Mouse (Mus musculus) spleen, adult 12 weeks (tissue): Measurements from ENCODE around the gene Dop1b.

Experiments
- DNase-seq: peaks from one replicate; pipeline ENCODE4 v3.0.0; 2022; ENCODE audit warnings: low spot score

Gene Dop1b

DNA sequence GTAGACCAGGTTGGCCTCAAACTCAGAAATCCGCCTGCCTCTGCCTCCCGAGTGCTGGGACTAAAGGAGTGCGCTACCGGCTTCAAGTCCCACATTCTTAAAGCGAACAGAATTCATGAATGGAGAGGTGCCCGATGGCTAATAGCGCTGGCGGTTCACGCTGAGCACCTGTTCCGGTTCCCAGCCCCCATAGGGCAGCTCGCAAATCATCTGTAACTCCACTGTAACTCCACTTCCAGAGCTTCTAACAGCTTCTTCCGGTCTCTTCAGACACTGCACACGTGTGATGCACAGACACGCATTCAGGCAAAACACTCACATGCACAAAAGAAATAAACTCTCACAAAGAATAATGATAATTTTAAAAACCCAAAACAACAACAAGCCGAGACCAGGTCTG lies 117.8 kb downstream of the Dop1b start:
- DNase-seq = no peak

DNA sequence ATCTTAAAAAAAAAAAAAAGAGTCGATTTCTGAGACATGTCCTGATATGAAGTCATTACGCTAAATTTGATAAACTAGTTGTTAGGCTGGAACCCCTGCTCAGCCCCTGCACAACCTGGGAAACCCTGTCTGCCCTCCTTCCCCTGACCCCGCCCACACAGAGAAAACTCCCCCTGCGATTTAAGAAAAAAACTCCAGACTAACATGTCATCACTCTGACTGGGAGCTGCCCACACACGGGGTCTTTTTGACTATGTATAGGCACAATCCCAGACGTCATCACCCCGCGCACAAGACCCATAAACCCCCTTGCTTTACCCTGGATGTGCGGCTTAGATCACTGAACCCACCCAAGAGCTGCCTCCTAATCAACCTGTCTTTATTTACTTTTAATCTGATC lies 118.4 kb downstream of the Dop1b start:
- no peak for DNase-seq

- no peak for DNase-seq
Measured at GRCm38 (mm10) chr16:93830916-93831315, 119.2 kb downstream of the Dop1b start.

DNA sequence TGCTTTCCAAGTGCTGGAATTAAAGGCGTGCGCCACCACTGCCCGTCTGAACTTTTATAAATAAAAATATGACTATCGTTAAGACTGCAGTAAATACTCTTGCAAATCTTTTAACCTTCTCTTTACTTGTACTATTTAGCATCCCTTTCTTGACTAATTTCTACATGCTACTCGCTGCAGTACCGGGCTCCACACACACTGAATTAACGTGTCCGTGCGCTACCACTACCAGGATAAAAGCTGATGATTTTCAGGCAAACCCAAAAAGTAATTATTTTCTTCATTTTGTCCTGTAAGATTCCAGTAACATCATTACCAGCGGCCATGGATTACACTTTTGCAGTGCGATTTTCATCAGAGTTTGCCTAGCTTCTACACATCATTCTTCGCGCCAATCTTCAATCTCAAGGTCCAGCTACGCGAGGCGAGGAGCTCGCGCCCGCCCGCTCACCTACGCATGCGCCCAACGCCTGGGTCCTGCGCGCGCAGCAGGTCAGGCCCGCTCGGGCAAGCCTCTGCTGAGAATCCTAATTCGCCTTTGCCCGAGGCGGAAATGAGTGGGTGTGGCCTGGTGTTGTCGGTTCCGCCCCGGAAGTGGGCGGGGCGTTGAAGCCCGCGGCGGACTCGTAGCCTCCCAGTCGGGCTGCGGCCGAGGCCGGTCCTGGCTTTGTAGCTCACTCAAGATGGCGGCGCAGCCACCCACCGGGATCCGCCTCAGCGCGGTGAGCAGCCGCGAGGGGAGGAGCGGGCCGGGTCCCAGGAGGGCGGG lies 120.1 kb downstream of the Dop1b start, which contains the start of gene Morc3:
Morc3 (plus strand) TSS at position 495 of the 769 bp plus-strand sequence.
- DNase-seq = peak; percentile 100

DNA sequence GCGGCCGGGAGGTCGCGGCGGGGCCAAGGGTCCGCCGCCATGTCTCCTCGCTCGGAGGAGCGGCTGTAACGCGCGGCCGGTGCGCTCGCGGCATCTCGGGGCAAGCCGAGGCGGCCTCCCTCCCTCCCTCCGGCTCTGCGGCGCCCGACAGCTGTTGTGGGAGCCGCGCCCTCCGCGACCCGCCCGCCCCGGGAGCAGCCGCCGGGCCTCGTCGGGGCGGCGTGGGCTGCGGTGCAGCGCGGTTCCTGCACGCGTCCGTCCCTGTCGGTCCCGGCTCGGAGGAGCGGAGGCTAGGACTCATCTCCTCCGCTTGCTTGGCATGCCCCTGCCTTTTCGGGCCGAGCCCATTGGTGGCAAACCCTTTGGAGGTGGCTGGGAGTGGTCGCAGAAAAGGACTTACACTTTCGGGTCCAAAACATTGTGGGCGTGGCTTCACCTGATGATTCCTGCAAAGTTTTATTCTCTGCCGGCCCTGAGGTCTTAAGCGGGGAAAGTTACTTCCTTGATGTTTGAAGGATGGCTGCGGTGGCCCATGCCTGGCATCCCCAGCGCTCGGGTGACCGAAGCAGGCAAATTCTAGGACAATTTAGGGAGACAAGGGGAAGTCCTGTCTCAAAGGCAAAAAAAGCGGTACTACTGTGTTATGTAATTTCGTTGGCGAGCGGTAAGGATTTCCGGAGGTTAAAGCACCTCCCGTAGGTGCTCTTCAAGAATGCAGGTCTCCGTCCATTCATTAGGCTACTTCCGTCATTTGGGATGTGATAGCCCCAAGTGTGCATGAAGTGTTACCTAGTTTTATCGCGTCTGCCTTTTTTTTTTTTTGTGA lies 121.0 kb downstream of the Dop1b start:
- peak; percentile 56 for DNase-seq

- DNase-seq = no peak
Measured at GRCm38 (mm10) chr16:93833551-93833950, 121.8 kb downstream of the Dop1b start.

DNA sequence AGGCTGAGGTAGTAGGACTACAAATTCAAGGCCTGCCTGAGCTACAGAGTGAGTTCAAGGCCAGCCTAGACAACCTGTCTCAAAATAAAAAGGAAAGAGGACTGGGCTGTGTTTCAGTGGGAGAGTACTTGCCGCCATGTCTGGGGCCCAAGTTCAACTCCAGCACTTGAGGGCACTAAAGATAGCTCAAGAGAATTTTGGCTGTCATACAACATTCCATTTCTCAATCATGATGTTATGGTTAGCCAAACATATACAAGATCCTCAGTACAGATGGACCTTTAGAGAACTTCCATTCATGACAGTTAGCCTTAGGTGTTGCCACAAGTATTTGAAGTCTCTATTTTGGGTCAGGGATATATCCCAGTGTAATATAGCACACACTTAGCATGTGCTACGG lies 122.4 kb downstream of the Dop1b start:
- DNase-seq = no peak

- no peak for DNase-seq
Measured at GRCm38 (mm10) chr16:93839049-93839448, 127.3 kb downstream of the Dop1b start.

- no peak for DNase-seq
Measured at GRCm38 (mm10) chr16:93850527-93850926, 138.8 kb downstream of the Dop1b start.

GRCm38 (mm10) chr16:93859967-93860366 lies 148.3 kb downstream of the Dop1b start:
- no peak for DNase-seq
